Mouse (Mus musculus) thymus, postnatal 4 days (tissue): ENCODE measurements at regions not wholly inside any gene's neighbourhood (a gene's known extent, or its start where the extent isn't known, plus 50 kb on each side); places are given as distances from the start of the nearest gene placed in this dataset.
A peak's percentile ranks its signal among the peaks of the same experiment; 100 is the strongest.

Experiments
- DNase-seq: peaks from one replicate; pipeline ENCODE4 v3.0.0; 2021

GRCm38 (mm10) chr2:160587015-160587835 is 58.5 kb upstream of the Top1 start:
- peak; percentile 39 for DNase-seq

DNA sequence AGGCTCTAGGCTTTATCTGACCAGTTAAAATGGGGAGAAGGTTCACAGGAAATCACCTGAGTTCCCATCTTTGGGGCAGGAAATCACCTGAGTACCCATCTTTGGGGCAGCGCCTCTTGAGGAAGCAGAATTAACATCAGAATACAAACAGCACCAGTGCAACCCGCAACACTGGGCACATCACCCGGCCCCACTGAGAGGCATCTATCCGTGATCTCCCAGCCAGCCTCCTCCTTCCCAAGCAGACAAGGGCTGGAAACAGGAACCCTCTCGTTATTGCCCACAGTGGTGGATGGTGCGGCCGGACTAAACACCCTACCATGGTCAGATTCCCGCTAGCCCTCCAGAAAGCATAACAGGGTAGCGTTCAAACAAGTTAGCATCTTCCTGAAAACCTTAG is 57.3 kb upstream of the Top1 start:
- no peak for DNase-seq

GRCm38 (mm10) chr2:160590209-160590910 is 55.3 kb upstream of the Top1 start:
- no peak for DNase-seq

GRCm38 (mm10) chr2:160591446-160592180 is 54.1 kb upstream of the Top1 start:
- no peak for DNase-seq

- DNase-seq, result peak; percentile 84
Observed at GRCm38 (mm10) chr2:160593035-160593434, 52.7 kb upstream of the Top1 start.
